Mouse (Mus musculus): ENCODE data around the gene Ltf. TPM values are rescaled to one million over a fixed set of nuclear protein-coding genes. Genes with fewer than 3 reads are reported as not detected.

Gene Ltf
- polyA plus RNA-seq, 1 experiment from 2014 or later = 0.88 TPM

Other genes starting within 250 kb of the Ltf start
- gene Prss42, start 221.1 kb upstream of the Ltf start, polyA plus RNA-seq (2015; fragmentation: Nextera tagmentation; extraction: Ambion mirVana) = not detected in 2 replicates
- not detected in 2 replicates for gene Prss44, start 205.3 kb upstream of the Ltf start, polyA plus RNA-seq (2015; fragmentation: Nextera tagmentation; extraction: Ambion mirVana)
- not detected in 2 replicates for gene Prss43, start 192.6 kb upstream of the Ltf start, polyA plus RNA-seq (2015; fragmentation: Nextera tagmentation; extraction: Ambion mirVana)
- not detected in 2 replicates for gene Prss45, start 184.7 kb upstream of the Ltf start, polyA plus RNA-seq (2015; fragmentation: Nextera tagmentation; extraction: Ambion mirVana)
- gene Prss46, start 174.8 kb upstream of the Ltf start, polyA plus RNA-seq (2015; fragmentation: Nextera tagmentation; extraction: Ambion mirVana) = not detected in 2 replicates
- 0.59 and 0.75 TPM in 2 replicates for gene Prss50, start 161.3 kb upstream of the Ltf start, polyA plus RNA-seq (2015; fragmentation: Nextera tagmentation; extraction: Ambion mirVana)
- gene Als2cl, start 139.4 kb upstream of the Ltf start, polyA plus RNA-seq (2015; fragmentation: Nextera tagmentation; extraction: Ambion mirVana) = 3.2 TPM in 2 replicates
- 5.9 and 7.2 TPM in 2 replicates for gene Tmie, start 139.2 kb upstream of the Ltf start, polyA plus RNA-seq (2015; fragmentation: Nextera tagmentation; extraction: Ambion mirVana)
- gene Fam240a, start 102.4 kb upstream of the Ltf start, polyA plus RNA-seq (2015; fragmentation: Nextera tagmentation; extraction: Ambion mirVana) = not detected in 2 replicates
- 0.28 and 0.45 TPM in 2 replicates for gene Tdgf1, start 73.1 kb upstream of the Ltf start, polyA plus RNA-seq (2015; fragmentation: Nextera tagmentation; extraction: Ambion mirVana)
- gene Lrrc2, start 67.7 kb upstream of the Ltf start, polyA plus RNA-seq (2015; fragmentation: Nextera tagmentation; extraction: Ambion mirVana) = 0.78 and 1.5 TPM in 2 replicates
- 0.10 TPM in 1 of 2 replicates, not detected in the other for gene Rtp3, start 28.7 kb upstream of the Ltf start, polyA plus RNA-seq (2015; fragmentation: Nextera tagmentation; extraction: Ambion mirVana)
- 0.98 and 1.3 TPM in 2 replicates for gene Ccrl2, start 38.2 kb downstream of the Ltf start, polyA plus RNA-seq (2015; fragmentation: Nextera tagmentation; extraction: Ambion mirVana)
- 46.0 and 46.7 TPM in 2 replicates for gene Lrrfip2, start 98.3 kb downstream of the Ltf start, polyA plus RNA-seq (2015; fragmentation: Nextera tagmentation; extraction: Ambion mirVana)